Mouse (Mus musculus) heart, adult 2 months (tissue): ENCODE data around the gene Npvf.
A peak's percentile ranks its signal among the peaks of the same experiment; 100 is the strongest.
"Not testable (repeated sequence)": the region's sequence is repeated elsewhere in the genome, so short reads cannot be mapped to it uniquely, and the experiment has no call there.

Source experiments
- CTCF ChIP-seq: fragments of 200-600 bp; IDR thresholded peaks from 2 replicates; pipeline ENCODE4 v1.8.1; 2022; ENCODE audit warnings: antibody characterized with exemption, mild to moderate bottlenecking, moderate library complexity
- EP300 ChIP-seq: fragments of 200-500 bp; IDR thresholded peaks from 2 replicates; pipeline ENCODE4 v1.6.1; 2011; ENCODE audit warnings: low read depth, low read length, control low read depth; ENCODE audit not compliant: insufficient read depth

DNA sequence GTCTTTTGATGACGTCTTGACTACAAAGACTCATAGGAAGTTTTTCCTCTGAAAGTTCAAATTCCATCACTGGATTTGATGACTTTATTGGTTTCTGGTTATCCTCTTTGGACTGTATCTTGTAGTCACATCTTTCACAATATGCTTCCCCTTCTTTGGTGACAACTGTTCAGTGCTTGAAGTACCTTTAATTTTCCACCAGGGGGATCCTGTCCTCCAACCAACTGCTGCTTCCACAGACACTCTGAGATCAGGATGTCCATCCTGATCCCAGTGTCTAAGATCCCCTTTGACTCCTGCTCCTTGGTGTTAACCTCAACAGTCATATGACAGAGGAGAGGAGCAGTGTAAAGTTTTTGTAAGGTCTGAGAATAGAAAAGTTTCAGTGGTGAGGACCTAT lies 36.0 kb downstream of the Npvf start:
- TF ChIP-seq CTCF = peak; percentile 35
- TF ChIP-seq EP300 = not testable (repeated sequence)
